Mouse (Mus musculus) layer of hippocampus, postnatal 10 days (tissue): Measurements from ENCODE around the gene Brsk2. TPM values are rescaled to one million over a fixed set of nuclear protein-coding genes. Genes with fewer than 3 reads are reported as not detected.

Experiments
- DNase-seq, 2 experiments: peaks; one replicate each; pipeline ENCODE4 v3.0.0; 2021; ENCODE audit warnings: low spot score in 2 of 2
- microRNA-seq, 2 experiments: library from miRNA; unstranded; fragments of <30 nt; microRNA quantifications; one replicate each; pipeline ENCODE4 v1.2.0; 2021
- total RNA-seq, 2 experiments: library from RNA; stranded (reverse); gene quantifications; 2 replicates each; pipeline ENCODE4 v1.2.3; 2021

Gene Brsk2
- total RNA-seq, 2 experiments from 2014 or later, result 166 to 172 TPM

- no peak for DNase-seq
Observed at GRCm38 (mm10) chr7:142025926-142026325, 76.4 kb downstream of the Brsk2 start.

GRCm38 (mm10) chr7:142030073-142030472, 80.5 kb downstream of the Brsk2 start:
- no peak for DNase-seq

GRCm38 (mm10) chr7:142034198-142034597, 84.6 kb downstream of the Brsk2 start:
- no peak for DNase-seq

- no peak for DNase-seq
Observed at GRCm38 (mm10) chr7:142035048-142035811, 85.7 kb downstream of the Brsk2 start.

GRCm38 (mm10) chr7:142037553-142038170, 88.1 kb downstream of the Brsk2 start:
- DNase-seq, result peak; percentile 27 to 51

GRCm38 (mm10) chr7:142040756-142041155, 91.2 kb downstream of the Brsk2 start:
- DNase-seq, result no peak

- no peak for DNase-seq
Observed at GRCm38 (mm10) chr7:142045344-142045743, 95.8 kb downstream of the Brsk2 start.

- no peak for DNase-seq
Observed at GRCm38 (mm10) chr7:142045932-142046331, 96.4 kb downstream of the Brsk2 start.

- no peak for DNase-seq
Observed at GRCm38 (mm10) chr7:142050536-142050935, 101.0 kb downstream of the Brsk2 start.

Small RNAs within 50 kb of the gene (microRNA-seq; reads per million reads assigned to microRNA genes)
- 1.8 to 3.9 reads per million in 2 experiments for gene Mir3104

Other genes with a start within 250 kb of the Brsk2 start
- not detected for gene Muc5ac, start 160.8 kb upstream of the Brsk2 start, total RNA-seq
- gene Muc5b, start 110.7 kb upstream of the Brsk2 start, total RNA-seq, result not detected
- gene Tollip, start 31.2 kb upstream of the Brsk2 start, total RNA-seq, result 100 to 1,000 TPM; 108 to 120 TPM
- 10 to 100 TPM; 20.5 to 20.9 TPM for gene Mob2, start 111.3 kb downstream of the Brsk2 start, total RNA-seq
- gene Dusp8, start 146.1 kb downstream of the Brsk2 start, total RNA-seq, result 100 to 1,000 TPM; 139 to 150 TPM
- not detected for gene Gm45618, start 171.0 kb downstream of the Brsk2 start, total RNA-seq
- gene Gm39115, start 186.3 kb downstream of the Brsk2 start, total RNA-seq, result not detected
- gene Gm45337, start 194.9 kb downstream of the Brsk2 start, total RNA-seq, result not detected
- gene Gm29735, start 207.4 kb downstream of the Brsk2 start, total RNA-seq, result not detected
- gene Gm4553, start 216.0 kb downstream of the Brsk2 start, total RNA-seq, result not detected
- not detected for gene Krtap5-2, start 226.3 kb downstream of the Brsk2 start, total RNA-seq
- gene Gm10153, start 240.6 kb downstream of the Brsk2 start, total RNA-seq, result not detected